Mouse (Mus musculus) embryonic facial prominence, embryonic 15.5 days (tissue): ENCODE measurements at regions not wholly inside any gene's neighbourhood (a gene's known extent, or its start where the extent isn't known, plus 50 kb on each side); places are given as distances from the start of the nearest gene placed in this dataset.
A peak's percentile ranks its signal among the peaks of the same experiment; 100 is the strongest.

Experiments used
- ATAC-seq: fragments of 200-750 bp; cut with Nextera tagmentation; 2 replicates; pipeline ENCODE4 v1.8.0; 2017; ENCODE audit warnings: low read depth, moderate TSS enrichment; ENCODE audit not compliant: insufficient number of reproducible peaks, low FRiP score, low TSS enrichment
- H3K27ac ChIP-seq: fragments of 300-500 bp; sonication (generic); replicated peaks from 2 replicates; pipeline ENCODE4 v1.5.1; 2015; ENCODE audit warnings: mild to moderate bottlenecking, inconsistent platforms
- H3K27me3 ChIP-seq: fragments of 300-500 bp; sonication (generic); 2 replicates; pipeline ENCODE4 v1.6.1; 2015; ENCODE audit warnings: inconsistent platforms
- H3K36me3 ChIP-seq: fragments of 300-500 bp; sonication (generic); 2 replicates; pipeline ENCODE4 v1.6.1; 2015; ENCODE audit warnings: mild to moderate bottlenecking, inconsistent platforms
- H3K4me1 ChIP-seq: fragments of 300-500 bp; sonication (generic); 2 replicates; pipeline ENCODE4 v1.6.1; 2015; ENCODE audit warnings: inconsistent platforms
- H3K4me2 ChIP-seq: fragments of 300-500 bp; sonication (generic); replicated peaks from 2 replicates; pipeline ENCODE4 v1.6.1; 2015; ENCODE audit warnings: mild to moderate bottlenecking, inconsistent platforms
- H3K4me3 ChIP-seq: fragments of 300-500 bp; sonication (generic); replicated peaks from 2 replicates; pipeline ENCODE4 v1.5.1; 2015; ENCODE audit warnings: mild to moderate bottlenecking, inconsistent platforms
- H3K9ac ChIP-seq: fragments of 300-500 bp; sonication (generic); 2 replicates; pipeline ENCODE4 v1.6.1; 2015; ENCODE audit warnings: inconsistent platforms
- H3K9me3 ChIP-seq: fragments of 300-500 bp; sonication (generic); replicated peaks from 2 replicates; pipeline ENCODE4 v1.6.1; 2016; ENCODE audit warnings: inconsistent platforms
- WGBS: fragments of 180-500 bp; shearing (Covaris S2); methylation state at CpG from one replicate; pipeline ENCODE4 v1.1.7; 2015; 5-methylcytosine and 5-hydroxymethylcytosine counted together

DNA sequence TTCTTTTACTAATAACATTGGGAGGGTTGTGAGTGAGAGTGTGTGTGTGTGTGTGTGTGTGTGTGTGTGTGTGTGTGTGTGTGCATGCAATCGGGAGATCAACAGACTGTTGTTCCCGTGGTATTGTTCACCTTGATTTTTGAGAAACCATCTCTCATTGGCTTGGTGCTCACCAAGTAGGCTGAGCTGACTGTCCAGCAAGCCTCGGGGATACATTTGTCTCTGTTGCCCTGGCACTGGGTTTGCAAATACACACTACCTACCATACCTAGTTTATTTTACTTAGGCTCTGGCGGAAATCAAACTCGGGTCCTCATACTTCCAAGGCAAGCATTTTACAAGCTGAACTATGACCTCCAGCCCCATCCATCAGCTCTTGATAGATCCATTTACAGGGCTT lies 306.0 kb upstream of the Ppargc1a start:
- Histone ChIP-seq H3K4me1 (no peaks in the 10 kb centered on the region), H3K36me3 (no peaks in the 10 kb centered on the region), H3K27ac (no peak overlapping the region), H3K4me2 (no peak overlapping the region), H3K4me3 (no peak overlapping the region), H3K9me3 (no peaks in the 10 kb centered on the region), H3K27me3 (no peaks in the 10 kb centered on the region), H3K9ac (no peak overlapping the region)
- 84% methylated on average over 5 of the region's 5 CpGs for WGBS
- ATAC-seq, result no peak

DNA sequence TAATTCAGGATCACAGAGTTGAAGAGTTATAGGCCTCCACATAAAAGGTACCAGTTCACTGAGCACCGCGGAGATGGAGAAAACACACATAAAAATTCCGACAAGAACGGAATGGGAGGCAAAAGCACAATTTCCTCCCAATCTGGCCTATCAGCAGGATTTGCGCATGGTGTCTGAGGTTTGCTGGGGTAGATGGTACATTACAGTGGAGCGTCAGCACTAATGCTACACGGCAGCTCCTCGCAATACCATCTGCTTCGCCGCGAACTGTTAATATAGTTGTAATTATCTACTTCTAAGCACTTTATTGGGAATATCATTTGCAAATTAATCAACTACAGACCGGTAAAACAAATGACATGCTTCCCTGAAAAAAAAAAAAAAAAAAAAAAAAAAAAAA lies 304.2 kb upstream of the Ppargc1a start:
- WGBS, result 89% methylated on average over 12 of the region's 12 CpGs
- no peaks in the 10 kb centered on the region for H3K36me3 ChIP-seq
- ATAC-seq, result no peak
- no peak overlapping the region for H3K4me3 ChIP-seq
- no peaks in the 10 kb centered on the region for H3K9me3 ChIP-seq
- no peak overlapping the region for H3K4me2 ChIP-seq
- no peaks in the 10 kb centered on the region for H3K4me1 ChIP-seq
- H3K27me3 ChIP-seq, result no peaks in the 10 kb centered on the region
- no peak overlapping the region for H3K27ac ChIP-seq
- H3K9ac ChIP-seq, result no peak overlapping the region

DNA sequence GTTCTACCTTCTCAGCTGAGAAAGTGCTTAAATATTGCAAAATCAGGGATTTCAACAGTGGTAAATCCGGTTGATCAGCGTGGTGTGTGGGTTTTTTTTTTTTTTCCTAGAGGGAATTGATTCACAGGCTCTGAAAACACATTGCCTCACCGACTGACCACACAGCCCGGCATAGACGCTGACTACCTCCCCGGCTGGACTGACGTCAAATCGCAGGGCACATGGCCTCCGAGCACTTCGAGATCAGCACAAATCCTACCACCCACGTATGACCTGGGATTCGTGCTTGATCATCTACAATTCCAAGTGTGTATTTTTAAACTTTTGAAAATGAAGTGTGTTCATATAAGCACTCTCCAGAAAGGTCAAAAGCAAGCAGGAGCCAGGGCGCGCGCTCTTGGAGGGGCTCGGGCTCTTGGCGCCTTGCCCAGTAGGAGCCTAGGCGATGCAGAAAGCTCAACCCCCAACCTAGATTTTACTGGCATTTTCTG lies 300.7 kb upstream of the Ppargc1a start:
- no peak overlapping the region for H3K27ac ChIP-seq
- 71% methylated on average over 18 of the region's 18 CpGs for WGBS
- H3K4me2 ChIP-seq, result no peak overlapping the region
- no peak overlapping the region for H3K4me3 ChIP-seq
- no peaks in the 10 kb centered on the region for H3K27me3 ChIP-seq
- H3K9ac ChIP-seq, result no peak overlapping the region
- no peaks in the 10 kb centered on the region for H3K4me1 ChIP-seq
- no peak for ATAC-seq
- no peaks in the 10 kb centered on the region for H3K36me3 ChIP-seq
- no peaks in the 10 kb centered on the region for H3K9me3 ChIP-seq

DNA sequence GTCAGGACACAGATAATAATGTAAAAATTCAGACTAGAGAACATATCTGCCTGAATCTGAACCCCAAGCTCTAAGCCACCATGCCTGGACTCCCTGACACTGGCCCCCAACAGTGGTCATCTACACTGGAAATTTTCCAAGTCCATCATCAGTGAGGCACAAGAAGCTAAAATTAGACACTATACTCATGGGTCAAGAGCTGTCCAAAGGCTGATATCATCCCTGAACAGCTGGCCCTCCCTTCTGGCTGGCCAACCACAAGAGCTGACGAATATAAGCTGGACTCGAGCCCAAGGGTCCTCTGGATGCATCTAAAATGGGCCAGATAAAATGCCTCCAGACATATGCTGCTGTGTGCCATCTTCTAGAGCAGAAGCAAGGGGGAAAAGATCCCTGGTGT lies 298.5 kb upstream of the Ppargc1a start:
- Histone ChIP-seq H3K4me1 (no peaks in the 10 kb centered on the region), H3K27ac (no peak overlapping the region), H3K9ac (no peak overlapping the region), H3K9me3 (no peaks in the 10 kb centered on the region), H3K4me3 (no peak overlapping the region), H3K36me3 (no peaks in the 10 kb centered on the region), H3K27me3 (no peaks in the 10 kb centered on the region), H3K4me2 (no peak overlapping the region)
- no peak for ATAC-seq
- WGBS, result 70% methylated on average over 2 of the region's 2 CpGs

DNA sequence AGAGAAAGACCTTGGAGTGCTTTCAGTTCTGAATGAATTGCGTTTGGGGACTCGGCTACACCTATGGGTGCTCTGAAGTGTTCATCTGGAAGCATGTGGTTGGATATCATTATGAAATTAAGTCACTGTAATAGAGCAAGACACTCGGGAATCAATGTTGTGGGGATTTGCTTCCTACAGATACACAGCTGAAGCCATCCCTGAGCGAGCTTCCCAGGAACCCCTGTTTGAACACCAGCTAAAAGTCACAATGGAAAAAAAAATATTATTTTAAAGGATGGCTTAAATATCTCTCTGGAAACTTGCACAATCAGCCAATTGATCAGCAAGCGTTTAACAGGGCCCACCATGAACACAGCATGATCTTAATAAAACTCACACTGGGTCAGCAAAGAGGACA lies 293.0 kb upstream of the Ppargc1a start:
- no peaks in the 10 kb centered on the region for H3K36me3 ChIP-seq
- WGBS, result 75% methylated on average over 5 of the region's 5 CpGs
- no peaks in the 10 kb centered on the region for H3K9me3 ChIP-seq
- ATAC-seq, result no peak
- H3K9ac ChIP-seq, result no peak overlapping the region
- H3K4me2 ChIP-seq, result no peak overlapping the region
- H3K4me3 ChIP-seq, result no peak overlapping the region
- H3K27me3 ChIP-seq, result no peaks in the 10 kb centered on the region
- H3K27ac ChIP-seq, result no peak overlapping the region
- no peaks in the 10 kb centered on the region for H3K4me1 ChIP-seq

DNA sequence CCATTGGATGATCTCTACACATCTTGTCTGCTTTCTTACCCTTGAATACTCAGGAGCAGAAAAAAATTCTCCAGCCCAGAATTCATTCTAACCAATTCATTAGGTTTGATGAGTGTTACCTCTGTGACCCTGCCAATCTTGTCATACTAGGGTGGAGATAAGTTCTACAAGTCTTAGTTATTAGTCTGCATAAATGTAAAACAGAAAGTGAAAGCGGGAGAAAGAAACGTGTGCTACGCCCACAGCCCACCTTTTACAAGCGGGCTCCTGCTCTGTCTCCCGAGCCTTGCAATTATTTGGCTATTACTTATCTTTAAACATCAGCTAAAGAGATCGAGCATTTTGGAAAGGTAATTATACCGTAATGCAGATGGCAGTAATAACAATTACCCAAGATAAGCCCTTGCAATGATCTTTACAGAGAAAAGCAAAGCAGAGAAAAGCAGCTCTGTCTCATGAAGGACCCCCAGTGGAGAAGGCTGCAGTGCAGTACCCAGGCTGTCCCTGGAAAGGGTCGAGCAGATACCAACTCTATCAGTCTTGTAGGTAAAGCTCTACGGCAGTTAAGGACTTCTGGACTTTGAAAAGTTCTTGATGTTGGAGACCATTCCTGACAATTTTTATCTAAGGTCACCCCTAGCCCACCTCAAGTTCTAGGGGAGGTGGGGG lies 286.1 kb upstream of the Ppargc1a start:
- no peak overlapping the region for H3K27ac ChIP-seq
- no peak overlapping the region for H3K9ac ChIP-seq
- peak overlapping the region; percentile 13; the same call in 1 of the 2 replicates for H3K4me3 ChIP-seq
- no peak for ATAC-seq
- H3K36me3 ChIP-seq, result no peaks in the 10 kb centered on the region
- peak overlapping the region; percentile 21; the same call in 1 of the 2 replicates for H3K4me2 ChIP-seq
- no peaks in the 10 kb centered on the region for H3K4me1 ChIP-seq
- no peaks in the 10 kb centered on the region for H3K9me3 ChIP-seq
- no peaks in the 10 kb centered on the region for H3K27me3 ChIP-seq
- 50% methylated on average over 9 of the region's 9 CpGs for WGBS

DNA sequence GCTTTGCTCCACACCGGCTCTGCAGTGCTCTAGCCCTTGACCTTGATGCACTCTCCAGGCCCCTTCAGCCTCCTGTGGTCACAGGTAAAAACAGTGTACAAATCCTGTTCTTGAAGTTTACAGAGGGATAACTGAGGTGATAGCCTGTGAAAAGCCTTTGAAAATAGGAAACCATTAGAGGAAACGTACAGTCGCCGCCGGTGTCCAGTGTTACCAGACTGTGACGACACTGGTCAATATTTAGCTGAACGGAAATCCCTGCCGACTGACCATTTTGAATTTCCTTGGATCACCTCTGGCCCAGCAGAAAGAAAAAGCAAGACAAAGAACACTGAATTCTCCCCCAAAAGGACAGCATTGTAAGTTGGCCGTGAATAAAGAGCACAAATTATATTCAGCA lies 282.6 kb upstream of the Ppargc1a start:
- H3K36me3 ChIP-seq, result no peaks in the 10 kb centered on the region
- no peak overlapping the region for H3K4me3 ChIP-seq
- no peaks in the 10 kb centered on the region for H3K4me1 ChIP-seq
- H3K9ac ChIP-seq, result no peak overlapping the region
- H3K27ac ChIP-seq, result no peak overlapping the region
- WGBS, result 91% methylated on average over 9 of the region's 9 CpGs
- no peak overlapping the region for H3K4me2 ChIP-seq
- ATAC-seq, result no peak
- no peaks in the 10 kb centered on the region for H3K9me3 ChIP-seq
- H3K27me3 ChIP-seq, result no peaks in the 10 kb centered on the region

DNA sequence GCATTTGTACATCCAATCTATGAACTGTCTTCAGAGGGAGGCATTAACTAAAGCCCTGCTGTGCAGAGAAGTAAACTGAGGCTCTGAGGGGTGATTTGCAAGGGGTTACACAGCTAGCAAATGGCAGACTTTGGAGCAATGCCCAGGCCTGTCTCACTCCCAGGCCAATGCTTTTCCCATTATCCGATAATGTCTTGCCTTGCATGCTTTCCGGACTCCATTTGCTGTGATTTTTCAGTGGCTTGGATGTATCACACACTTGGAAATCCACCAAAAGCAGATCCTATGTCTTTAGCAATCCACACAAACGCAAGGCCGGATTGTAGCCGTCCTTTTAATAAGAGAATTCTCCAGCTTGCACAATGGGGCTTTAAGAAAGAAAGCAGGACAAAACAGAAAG lies 281.7 kb upstream of the Ppargc1a start:
- Histone ChIP-seq H3K4me3 (no peak overlapping the region), H3K4me2 (no peak overlapping the region), H3K9me3 (no peaks in the 10 kb centered on the region), H3K4me1 (no peaks in the 10 kb centered on the region), H3K27ac (no peak overlapping the region), H3K36me3 (no peaks in the 10 kb centered on the region), H3K27me3 (no peaks in the 10 kb centered on the region), H3K9ac (no peak overlapping the region)
- 59% methylated on average over 5 of the region's 5 CpGs for WGBS
- no peak for ATAC-seq

DNA sequence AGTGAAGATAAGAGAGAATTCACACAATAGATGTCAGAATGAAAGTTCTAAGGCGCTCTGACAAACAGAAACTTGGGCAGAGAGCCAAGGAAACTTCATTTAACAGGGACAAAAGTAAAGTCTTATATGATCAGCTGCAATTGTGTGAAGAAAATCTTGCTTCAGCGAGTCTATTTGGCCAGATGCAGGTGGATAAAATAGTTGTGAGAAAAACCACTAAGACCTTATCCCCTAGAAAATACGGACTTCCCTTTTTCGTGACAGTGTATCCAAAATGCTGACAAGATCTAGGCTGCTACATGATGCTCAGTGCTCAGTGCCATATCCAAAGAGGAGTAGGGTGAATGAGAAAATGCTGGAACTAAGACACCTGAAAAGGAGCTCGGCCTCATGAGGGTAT lies 274.7 kb upstream of the Ppargc1a start:
- Histone ChIP-seq H3K4me1 (no peaks in the 10 kb centered on the region), H3K27me3 (no peaks in the 10 kb centered on the region), H3K36me3 (no peaks in the 10 kb centered on the region), H3K9ac (no peak overlapping the region), H3K4me2 (no peak overlapping the region), H3K4me3 (no peak overlapping the region), H3K9me3 (no peaks in the 10 kb centered on the region), H3K27ac (no peak overlapping the region)
- WGBS, result 81% methylated on average over 5 of the region's 5 CpGs
- no peak for ATAC-seq

DNA sequence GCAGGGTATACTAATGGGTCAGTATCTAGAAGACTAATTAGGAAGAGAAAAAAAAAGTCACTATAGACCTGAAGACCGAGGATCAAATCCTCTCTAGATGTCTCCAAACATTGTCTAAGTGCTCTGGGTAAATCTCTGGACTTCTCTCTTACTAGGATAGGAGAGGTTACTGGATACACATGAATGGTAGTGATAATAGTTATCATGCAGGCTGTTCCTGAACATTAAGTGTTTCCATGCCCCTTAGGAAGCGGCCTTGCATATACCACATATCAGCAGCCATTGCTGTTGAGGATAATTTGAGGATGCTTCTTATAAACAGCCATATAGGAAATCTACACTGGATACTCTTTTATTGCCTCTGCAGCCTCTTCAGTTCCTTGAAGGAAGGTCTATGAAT lies 274.2 kb upstream of the Ppargc1a start:
- Histone ChIP-seq H3K4me1 (no peaks in the 10 kb centered on the region), H3K36me3 (no peaks in the 10 kb centered on the region), H3K4me2 (no peak overlapping the region), H3K27ac (no peak overlapping the region), H3K4me3 (no peak overlapping the region), H3K9me3 (no peaks in the 10 kb centered on the region), H3K9ac (no peak overlapping the region), H3K27me3 (no peaks in the 10 kb centered on the region)
- ATAC-seq, result no peak
- WGBS, result 90% methylated on average over 2 of the region's 2 CpGs

DNA sequence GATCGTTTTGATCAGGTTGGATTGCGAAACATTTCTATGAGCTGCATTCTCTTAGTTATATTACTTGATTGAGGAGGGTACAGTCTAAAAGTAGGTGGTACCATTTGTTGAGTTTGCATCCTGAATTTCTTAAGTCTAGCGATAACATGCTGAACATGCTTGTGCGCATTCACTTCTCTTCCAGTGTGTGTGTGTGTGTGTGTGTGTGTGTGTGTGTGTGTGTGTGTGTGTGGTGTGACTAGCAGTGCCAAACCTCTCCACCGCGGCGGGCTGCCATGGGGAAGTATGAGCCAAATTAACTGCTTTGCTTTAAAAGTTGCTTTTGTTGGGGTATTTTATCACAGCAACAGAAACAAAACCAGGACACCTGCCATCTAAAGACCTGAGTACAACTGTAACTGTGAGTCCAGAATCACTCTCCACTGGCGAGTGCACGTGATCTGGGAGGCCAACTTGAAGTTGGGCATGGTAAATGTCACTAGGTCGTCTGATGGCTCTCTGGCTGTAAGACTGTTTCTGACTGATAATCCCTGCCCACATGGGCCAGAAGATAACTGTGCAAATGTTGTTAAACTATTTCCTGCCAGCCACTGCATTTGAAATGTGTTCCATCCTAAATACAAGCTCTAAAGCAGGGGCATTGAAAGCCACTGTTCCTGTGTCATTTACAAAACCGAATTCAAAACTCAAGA lies 273.3 kb upstream of the Ppargc1a start:
- Histone ChIP-seq H3K27ac (no peak overlapping the region), H3K27me3 (no peaks in the 10 kb centered on the region), H3K9ac (no peak overlapping the region), H3K4me1 (no peaks in the 10 kb centered on the region), H3K36me3 (no peaks in the 10 kb centered on the region), H3K9me3 (no peaks in the 10 kb centered on the region), H3K4me2 (no peak overlapping the region), H3K4me3 (no peak overlapping the region)
- ATAC-seq, result no peak
- 88% methylated on average over 11 of the region's 11 CpGs for WGBS

DNA sequence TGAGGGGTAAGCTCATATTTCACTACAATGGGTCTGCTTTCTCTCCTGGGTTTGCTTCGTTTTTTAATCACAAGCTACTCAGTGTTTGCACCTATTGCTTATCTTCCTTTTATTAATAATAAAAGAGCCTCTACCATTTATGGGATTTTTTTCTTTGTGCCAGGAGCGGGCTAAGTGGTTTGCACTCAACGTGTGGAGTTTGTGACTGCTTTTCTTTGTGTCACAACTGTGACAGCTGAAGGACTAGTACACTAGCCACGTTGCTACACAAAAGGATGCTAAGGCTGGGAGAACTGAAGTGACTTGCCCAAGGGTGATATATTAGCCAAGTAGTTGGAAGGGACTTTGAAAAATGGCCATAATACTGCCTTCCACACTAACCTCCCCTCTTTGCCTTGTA lies 271.8 kb upstream of the Ppargc1a start:
- Histone ChIP-seq H3K27me3 (no peaks in the 10 kb centered on the region), H3K36me3 (no peaks in the 10 kb centered on the region), H3K9me3 (no peaks in the 10 kb centered on the region), H3K4me3 (no peak overlapping the region), H3K27ac (no peak overlapping the region), H3K9ac (no peak overlapping the region), H3K4me1 (no peaks in the 10 kb centered on the region), H3K4me2 (no peak overlapping the region)
- WGBS, result 65% methylated on average over 4 of the region's 4 CpGs
- ATAC-seq, result no peak
